Mouse (Mus musculus): Measurements from ENCODE around the gene Celf2.

The Celf2 gene

DNA sequence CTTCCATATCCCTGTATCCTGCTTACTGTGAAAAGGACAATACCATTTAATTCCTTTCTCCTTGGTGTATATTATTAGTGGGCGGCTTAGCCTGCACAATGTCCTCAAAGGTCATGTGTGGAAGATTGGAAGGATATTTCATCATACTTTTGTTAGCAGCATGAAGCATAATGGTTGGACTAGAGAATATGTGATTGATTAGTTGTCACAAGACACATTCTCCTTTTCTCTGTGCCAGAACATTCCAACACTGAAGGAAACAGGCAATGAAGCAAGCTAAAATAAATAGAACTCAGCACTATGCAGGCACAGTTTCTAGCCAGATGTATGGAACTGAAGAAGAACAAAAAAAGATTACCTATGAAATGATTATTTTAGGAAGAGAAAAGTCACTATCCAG is 482.6 kb downstream of the Celf2 start:
- no peak for DNase-seq (ENCODE audit: low read depth, low spot score)

DNA sequence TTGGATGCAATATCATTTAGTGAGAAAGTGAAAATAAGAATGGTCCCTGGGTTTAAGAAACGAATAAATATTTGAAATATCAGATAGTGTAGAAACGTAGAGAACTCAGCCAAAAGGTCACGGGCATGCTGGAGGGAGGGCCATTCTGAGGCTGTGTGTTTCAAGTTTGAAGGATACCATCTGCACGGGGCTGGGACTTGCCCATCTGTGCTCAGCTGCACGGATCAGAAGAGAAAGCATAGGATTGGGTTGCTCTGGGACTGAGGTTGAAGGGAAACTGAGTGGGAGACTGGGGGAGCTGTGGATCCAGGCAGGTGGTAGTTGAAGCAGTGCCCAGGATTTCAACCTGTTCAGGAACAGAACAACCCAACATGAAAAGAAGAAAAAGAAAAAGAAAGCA is 483.8 kb downstream of the Celf2 start:
- no peak for DNase-seq (ENCODE audit: low read depth, low spot score)

DNA sequence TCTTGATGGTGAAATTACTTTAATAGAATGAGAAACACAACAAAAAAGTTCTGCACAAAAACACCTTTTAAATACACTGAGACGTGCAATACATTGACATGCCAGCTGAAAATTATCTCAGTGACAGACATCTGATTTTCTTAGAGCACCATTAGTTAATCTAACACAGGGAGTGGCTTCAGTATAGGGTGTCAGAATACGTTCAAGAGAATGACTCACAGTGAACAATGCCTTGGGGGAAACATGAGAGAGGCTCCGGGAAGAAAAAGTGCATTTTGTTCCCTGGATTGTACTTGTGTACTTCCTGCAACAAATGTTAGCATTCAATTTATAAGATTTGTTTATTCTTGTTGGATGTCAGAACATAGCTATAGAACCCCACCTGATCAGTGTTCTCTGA is 487.2 kb downstream of the Celf2 start:
- no peak for DNase-seq (ENCODE audit: low read depth, low spot score)

DNA sequence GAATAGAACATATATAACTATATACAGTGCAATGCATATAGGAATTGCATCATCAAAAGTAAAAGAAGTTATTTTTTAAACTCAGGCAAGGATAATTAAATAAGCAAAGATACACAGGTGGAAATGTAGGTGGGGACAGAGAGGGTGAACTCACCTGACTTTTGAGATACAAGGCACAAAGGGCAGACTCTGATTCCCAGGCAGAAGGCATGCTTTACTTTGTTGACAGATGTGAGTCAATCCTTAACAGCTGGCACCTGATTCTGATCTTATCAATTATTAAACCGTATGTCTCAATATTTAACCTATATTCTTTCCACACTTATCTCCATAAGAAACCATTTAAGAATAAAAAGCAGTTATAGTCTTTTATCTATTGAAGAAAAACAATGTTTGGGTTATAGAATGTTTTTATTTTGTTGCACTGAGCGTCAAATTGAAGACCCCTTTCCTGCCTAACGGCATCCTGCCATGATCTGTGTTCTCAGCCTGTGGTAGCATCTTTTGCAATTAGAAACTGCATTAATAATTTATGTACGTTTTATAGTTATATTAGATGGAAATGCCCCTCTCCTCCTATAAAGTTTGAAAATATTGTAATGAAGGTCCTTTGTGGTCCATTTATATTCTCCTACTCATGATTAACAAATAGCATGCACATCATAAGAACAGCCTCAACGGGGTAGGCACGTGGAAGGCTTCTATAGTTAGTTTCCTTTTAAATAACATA is 491.8 kb downstream of the Celf2 start:
- no peak for DNase-seq (ENCODE audit: low read depth, low spot score)

DNA sequence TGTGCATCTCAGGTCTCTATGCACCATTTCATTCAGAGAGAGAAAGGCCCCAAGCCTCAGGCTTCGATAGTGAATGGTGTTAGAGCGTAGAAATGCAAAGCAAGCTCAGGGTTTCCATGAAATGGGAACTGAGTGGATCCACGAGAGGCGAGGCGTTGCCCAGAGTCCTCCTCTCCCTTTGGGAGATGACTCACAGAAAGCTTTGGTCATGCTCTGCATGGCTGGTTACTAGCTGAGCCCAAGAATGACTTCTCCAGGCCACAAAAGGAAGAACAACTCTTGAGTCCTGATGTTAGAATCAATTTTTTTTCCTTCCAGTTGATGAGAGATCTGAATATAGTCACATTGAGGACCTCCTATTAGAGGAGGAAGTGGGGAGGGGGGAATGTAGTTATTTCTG is 496.2 kb downstream of the Celf2 start:
- no peak for DNase-seq (ENCODE audit: low read depth, low spot score)

DNA sequence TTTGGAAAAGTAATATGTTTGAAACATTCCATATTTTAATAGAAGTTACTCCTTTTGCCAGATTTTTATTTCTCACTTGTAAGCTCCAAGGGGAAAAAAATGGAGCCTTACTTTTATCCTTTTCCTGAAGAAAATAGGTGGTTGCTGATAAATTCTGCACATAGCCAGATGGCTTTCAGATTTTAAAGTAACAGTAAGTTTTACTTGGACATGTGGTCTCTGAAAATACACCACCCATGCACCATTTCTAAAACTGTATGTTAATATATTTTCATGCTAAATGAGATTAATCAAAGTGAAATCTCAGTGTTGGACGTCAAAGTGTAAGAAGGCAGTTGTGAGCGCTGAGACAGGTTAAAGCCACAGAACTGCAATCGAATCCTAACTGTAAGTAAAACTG is 502.5 kb downstream of the Celf2 start:
- DNase-seq (ENCODE audit: low read depth, low spot score), result no peak

DNA sequence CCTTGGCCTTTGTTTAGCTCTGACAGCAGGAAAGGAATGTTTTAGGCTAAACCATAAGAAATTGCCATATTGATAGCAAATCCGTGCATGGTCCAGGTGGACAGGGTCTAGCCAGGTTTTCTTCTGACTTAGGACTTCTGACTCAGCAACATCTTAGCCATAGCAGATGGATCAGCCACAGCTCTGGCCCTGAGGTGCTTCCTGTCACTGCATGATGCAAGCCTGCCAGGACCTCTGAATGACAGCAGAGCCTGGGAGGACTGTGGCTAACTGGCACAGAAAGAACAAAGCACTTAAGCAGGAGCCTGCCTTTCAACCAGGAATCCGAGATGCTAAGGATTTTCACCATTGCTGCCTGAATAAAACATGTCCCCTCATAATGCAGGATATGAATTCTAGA is 507.4 kb downstream of the Celf2 start:
- no peak for DNase-seq (ENCODE audit: low read depth, low spot score)

DNA sequence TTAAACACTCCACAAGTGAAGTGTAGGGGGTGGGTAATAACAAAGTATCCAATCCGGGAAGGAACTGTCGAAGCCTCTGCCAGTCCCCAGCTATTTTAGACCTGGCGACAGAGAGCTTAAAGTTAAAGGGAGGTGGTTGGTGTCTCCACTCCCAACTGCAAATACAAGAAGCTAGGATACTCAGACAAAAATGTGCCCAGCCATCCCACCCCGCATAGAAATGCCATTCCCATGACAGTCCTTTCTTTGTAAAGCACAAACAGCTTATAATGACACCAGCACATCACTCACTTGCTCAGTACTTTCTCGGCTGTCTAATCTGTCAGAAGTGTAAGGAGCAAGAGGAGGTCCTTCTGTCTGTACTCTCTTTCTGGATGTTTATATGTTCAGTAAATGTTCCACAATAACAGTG is 518.3 kb downstream of the Celf2 start:
- DNase-seq (ENCODE audit: low read depth, low spot score), result no peak

DNA sequence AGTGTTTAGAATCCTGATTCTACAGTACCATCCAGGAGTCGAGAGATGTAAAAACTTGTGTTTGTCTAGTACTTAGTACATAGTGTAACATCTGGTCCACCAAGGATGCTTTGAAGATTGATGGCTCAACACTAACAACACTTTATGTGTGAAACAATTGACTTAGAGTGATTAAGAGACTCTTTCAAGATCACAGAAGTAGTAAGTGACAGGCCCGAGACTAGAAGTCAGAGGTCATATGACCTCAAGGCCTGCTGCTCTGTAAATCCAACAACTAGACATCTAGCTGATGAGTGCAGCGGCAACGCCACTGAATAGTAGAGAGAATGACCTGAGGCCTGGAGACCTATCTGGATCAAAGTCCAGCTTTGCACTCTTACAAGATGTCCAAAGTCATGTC is 523.7 kb downstream of the Celf2 start:
- DNase-seq (ENCODE audit: low read depth, low spot score), result no peak

DNA sequence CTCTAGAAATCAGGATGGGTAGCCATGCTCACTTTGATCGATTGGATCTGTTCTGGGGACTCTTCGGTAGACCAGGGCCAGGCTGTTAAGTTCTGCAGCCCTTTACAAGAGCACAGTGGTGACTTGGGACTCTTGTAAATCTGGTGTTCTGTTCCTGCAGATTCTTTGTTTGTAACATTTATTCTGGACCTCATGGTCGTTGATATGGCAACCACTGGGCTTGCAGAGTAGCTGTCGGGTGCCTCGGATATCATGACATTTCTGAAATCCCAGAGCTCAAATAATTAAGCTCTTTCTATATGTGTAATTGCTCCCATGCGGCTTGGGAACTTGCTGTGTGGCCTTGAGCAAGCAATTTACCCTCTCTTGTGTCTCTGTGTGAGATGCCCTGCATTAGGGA is 525.5 kb downstream of the Celf2 start:
- no peak for DNase-seq (ENCODE audit: low read depth, low spot score)

DNA sequence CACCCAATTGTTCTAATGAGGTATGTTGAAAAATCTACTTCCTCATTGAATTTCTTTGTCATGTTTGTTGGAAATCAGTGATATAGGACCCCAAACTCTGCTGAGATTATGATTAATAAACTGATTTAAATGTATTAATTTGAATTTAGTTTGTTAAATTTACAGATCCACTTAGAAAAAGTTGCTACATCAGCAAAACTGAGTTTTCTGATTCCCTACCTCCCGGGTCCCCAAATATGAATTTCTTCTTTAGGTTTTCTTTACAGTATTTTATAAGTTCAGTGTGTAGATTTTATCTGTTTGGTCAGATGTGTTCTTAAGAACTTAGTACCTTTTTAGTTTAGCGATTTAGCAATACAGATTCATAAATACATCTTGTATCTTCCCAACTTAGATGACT is 533.1 kb downstream of the Celf2 start:
- no peak for DNase-seq (ENCODE audit: low read depth, low spot score)

DNA sequence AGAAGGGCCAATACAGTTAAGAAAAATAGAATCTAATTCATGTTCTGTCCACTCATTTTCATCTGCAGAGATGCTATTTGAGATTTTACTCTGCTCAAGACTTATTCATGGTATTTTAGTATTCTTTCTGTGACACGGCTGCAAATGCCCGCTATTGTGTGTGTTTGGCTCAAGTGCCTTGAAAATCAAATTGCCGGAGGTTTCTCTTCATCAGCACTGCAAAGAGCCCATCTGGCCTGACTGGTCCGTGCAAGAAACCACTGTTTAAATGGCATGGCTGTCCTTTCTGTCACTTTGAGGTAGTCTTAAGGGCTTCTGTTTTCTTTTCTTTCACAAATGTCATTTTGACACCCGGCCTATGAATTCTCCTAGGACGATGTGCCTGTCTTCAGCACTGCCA is 540.1 kb downstream of the Celf2 start:
- DNase-seq (ENCODE audit: low read depth, low spot score), result no peak

DNA sequence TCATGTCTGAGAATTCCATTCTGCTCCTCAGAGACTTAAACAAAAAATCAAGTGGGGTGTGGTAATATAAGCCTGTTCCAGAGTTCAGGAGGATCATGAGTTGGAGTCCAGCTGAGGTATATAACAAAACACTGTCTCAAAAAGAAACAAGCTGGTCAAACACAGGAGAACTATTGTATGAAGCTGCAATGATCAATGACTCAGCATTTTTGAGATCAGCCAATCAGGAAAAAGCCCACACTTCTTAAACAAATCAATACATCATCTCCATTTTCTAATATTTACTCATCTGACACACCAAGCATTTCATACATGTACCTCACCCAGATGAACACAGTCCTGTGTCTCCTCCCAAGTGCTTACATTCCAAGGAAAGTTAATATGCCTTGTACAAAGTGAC is 544.1 kb downstream of the Celf2 start:
- DNase-seq (ENCODE audit: low read depth, low spot score), result no peak

DNA sequence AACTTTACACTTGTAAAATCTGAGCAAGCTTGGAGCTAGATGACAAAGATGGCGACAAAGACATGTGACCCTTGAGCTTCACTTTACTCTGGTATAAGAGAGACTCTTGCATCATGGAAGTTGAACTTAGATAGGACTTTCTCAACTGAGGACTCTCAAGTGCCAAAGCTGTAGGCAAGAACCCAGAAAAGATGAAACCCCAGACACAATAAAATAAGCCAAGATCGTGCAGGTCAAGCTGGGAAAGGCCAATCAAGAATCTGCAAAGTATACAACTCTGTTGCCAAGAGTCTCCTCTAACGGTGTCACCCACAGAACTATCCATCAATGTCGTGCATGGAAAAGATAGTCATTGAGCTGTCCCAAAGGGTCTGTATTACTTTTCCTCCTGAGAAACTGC is 558.7 kb downstream of the Celf2 start:
- no peak for DNase-seq (ENCODE audit: low read depth, low spot score)

DNA sequence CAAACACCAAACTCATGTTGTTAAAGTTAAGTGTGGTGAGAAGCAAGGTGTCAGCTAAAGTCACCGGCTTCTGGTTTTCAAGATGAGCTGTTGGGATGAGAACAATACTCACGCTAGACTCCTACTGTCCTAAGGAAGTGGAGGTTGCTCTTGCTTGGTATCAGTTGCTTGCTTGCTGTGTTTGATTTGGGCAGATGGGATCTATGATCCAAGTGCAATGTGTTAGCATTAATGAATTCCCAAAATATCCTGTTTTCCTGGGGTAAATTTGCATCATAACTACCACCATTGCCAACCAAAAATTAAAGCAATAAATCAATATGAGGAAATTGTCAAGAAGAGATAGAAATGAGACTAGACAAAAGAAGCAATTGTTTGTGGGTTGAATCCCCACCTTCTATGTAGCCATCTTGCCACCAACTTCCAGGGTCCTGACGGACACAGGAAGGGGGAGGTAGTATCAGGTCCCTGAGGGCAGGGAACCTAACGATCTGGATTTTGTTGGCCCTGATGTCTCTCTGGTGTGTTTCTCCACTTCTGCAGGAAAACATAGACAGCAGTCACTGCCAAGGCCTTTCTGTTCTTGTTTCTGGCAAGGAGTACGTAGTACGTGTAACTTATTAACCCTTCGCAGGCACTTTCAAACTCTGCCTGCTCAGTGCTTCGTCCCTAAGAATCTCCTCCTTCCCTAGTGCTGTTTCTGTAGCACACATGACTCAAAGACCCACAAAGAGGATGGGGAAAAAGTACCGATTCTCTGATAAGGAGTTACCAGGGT is 563.5 kb downstream of the Celf2 start:
- no peak for DNase-seq (ENCODE audit: low read depth, low spot score)

DNA sequence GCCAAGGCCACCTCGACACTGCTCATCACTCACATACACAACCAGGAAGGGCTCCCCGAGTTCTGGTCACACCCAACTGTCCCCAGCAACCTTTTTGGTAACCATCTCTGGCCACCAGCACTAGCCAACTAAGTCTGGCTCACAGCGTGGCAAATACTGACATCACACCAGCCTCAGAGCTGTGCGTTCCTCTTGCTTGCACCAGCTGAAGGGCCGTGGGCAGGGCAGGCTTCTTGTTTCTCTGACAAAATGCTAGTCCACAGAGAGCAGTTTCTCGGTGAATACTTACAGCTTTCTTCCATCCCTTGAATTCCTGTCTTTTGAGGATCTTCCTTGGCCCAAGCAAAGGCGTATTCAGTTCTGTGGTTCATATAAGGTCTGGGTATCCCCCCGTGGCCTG is 565.7 kb downstream of the Celf2 start:
- DNase-seq (ENCODE audit: low read depth, low spot score), result no peak

DNA sequence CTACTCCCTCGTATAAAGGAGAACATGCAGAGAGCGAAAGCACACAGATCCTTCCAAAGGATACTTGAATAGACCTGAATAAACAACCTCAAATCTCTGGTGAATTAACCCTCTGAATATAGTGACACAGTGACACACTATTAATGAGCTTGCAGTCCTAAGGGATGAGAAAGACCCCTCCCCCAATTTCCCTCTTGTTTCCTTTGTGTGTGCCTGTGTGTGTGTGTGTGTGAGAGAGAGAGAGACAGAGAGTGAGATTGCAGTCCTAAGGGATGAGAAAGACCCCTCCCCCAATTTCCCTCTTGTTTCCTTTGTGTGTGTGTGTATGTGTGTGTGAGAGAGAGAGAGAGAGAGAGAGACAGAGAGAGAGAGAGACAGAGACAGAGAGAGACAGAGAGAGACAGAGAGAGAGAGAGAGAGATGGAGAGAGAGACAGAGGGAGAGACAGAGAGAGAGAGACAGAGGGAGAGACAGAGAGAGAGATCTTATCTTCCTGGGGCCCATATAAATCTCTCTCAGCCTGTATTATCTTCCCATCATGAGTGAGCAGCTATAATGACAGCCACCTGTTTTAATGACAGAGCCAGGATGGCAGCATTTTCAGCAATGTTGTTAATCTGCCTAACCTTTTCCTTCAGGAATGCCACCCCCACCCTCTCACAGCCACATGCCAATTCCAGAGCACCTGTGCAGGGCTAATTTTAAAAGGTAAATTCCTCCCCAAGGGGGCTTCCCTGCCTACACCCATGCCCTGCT is 566.5 kb downstream of the Celf2 start:
- no peak for DNase-seq (ENCODE audit: low read depth, low spot score)

DNA sequence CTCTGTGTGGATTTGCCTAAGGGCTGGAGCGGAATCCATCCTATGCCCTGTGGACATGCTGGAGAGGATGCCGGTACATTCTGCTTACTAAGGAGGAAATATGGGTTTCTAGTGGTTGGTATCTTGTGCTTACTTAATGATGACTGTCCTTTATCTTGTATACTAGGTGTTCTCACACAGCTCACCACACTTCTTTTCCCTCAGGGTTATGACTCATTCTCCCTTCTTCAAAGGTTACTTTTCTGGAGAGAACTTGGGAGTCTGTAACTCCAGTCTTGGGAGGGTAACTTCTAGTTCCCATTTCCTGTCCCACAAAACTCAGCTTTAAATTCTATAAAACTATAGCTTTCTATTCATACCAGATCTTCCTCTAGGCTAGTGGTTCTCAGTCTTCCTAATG is 570.2 kb downstream of the Celf2 start:
- no peak for DNase-seq (ENCODE audit: low read depth, low spot score)

DNA sequence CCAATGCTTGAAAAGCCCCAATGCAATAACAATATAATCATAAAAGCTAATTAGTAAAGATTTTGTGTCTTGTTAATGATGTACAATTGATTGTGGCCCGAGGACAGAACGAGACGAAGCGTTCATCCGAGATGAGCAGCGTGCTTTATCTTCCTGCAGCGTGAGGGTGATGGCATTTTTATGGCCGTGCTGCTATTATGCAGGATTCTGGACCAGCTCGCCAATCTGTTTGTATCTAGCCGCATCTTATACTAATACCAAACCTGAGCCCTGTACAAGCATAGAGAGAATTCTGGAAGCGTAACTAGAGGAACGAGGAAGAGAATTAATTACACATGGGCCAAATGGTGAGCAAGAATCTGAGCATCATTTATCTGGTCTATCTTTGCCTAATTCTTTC is 576.2 kb downstream of the Celf2 start:
- DNase-seq (ENCODE audit: low read depth, low spot score), result no peak

DNA sequence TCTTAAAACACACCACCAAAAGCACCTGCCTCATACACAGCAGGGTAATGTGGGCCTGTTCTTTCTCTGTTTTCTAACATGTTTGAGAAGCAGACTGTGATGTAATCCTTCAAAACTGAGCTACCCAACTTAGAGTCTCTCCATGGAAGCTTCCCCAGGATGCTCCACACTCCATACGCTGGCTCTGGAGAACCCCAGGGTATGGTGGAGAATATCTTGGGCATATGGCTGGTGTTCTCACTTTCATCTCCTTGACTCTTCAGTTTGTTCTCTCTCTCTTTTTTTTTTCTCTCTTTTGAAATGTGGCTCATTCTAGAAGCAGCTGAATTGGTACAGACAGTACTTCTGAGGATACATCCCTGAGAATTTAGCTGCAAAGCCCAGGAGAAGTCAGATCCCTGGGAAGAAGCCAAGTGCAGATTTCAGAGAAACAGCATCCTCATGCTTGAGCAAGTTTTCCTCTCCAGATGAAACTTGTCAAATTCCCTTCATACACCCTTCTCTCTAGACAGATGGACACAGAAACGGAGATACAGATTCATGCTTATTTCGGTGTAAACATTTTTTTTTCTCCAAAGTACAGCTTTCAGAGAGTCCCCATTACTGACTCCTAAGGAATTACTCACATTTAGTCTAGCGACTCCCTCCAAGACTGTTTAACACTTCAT is 581.5 kb downstream of the Celf2 start:
- no peak for DNase-seq (ENCODE audit: low read depth, low spot score)

DNA sequence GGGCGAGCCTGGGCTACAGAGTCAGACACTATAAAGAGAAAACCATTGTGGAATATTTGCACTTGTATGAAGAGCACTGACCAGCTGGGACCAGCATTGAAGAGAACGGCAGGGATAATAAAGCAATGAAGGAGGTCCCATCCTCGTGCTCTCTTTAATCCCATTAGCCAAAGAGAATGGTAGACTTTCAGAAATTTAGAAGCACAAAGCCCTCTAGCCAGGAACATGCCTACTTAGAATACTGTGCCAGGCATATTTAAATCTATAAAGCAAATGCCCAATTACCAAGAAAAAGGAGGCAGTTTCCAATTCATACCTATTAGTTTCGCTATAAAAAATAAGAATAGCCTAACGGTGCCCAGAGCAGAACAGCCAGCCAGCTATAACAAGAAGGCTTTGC is 583.9 kb downstream of the Celf2 start:
- no peak for DNase-seq (ENCODE audit: low read depth, low spot score)
